ENCODE assay signal across 21 mouse cellular contexts in the genomic region with DNA sequence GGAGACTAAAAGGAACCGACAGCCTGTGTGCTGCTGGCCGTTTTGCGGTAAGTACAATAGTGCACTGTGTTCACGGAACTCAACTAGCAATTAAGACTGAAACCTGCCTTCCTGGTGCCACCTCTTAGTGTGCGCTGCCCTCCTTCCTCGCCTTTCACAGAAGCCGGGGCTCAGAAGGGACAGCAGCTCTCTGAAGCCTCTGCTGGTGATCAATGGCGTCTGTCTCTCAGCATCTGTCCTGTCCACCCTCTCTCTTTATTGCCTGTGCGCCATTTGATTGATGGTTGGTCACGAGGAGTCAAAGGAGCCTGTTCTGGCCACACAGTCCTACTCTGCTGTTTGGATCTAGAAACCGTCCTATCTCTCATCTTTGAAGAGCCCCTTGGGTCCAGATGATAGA.
DNase-seq lines count a peak whose midpoint lies in the region; ATAC-seq and TF ChIP-seq lines count a peak whose summit lies in the region.
"Had no signal": no experiment of that assay in that cellular context is flagged by ENCODE, and none has a peak within 500 bp of the region (broad histone marks: within the 10 kb centered on the region; RNA-seq: fewer than 3 reads in every experiment).

No protein-coding gene starts in this region.

- no peak overlapping the region for H3K27ac ChIP-seq in kidney, embryonic 14.5 days (ENCODE audit: low read depth, low read length)
- no peak overlapping the region for H3K27ac ChIP-seq in hindbrain, postnatal 0 days
- no peak overlapping the region for H3K27ac ChIP-seq in midbrain, embryonic 16.5 days (ENCODE audit: low read length)
- H3K27ac ChIP-seq: embryonic facial prominence, embryonic 15.5 days; heart, embryonic 15.5 days; liver, embryonic 12.5 days; midbrain, embryonic 10.5 days; stomach, postnatal 0 days had no signal

- WGBS in kidney, embryonic 14.5 days, result 38% methylated on average over 11 of the region's 11 CpGs
- WGBS in hindbrain, postnatal 0 days, result 71% methylated on average over 11 of the region's 11 CpGs
- 86% methylated on average over 11 of the region's 11 CpGs for WGBS in midbrain, embryonic 16.5 days

- peaks cover 11% of the 10 kb centered on the region; the same call in 1 of the 2 replicates for H3K4me1 ChIP-seq in kidney, embryonic 14.5 days (ENCODE audit: control insufficient read depth, insufficient read depth, low read length)
- H3K4me1 ChIP-seq in hindbrain, postnatal 0 days (ENCODE audit: insufficient read depth, low read length), result no peaks in the 10 kb centered on the region
- no peaks in the 10 kb centered on the region for H3K4me1 ChIP-seq in midbrain, embryonic 16.5 days (ENCODE audit: control insufficient read depth, insufficient read depth, low read length)
- H3K4me1 ChIP-seq: heart, embryonic 15.5 days; liver, embryonic 12.5 days had no signal

- DNase-seq in kidney, postnatal 25 days, result no peak
- no peak for DNase-seq in hindbrain, postnatal 0 days (ENCODE audit: low spot score)
- DNase-seq in naive thymus-derived CD4-positive, alpha-beta T cell, adult 2 months (ENCODE audit: low read depth), result peak; percentile 9
- no peak for DNase-seq in T-cell, adult 2 months (ENCODE audit: low spot score)
- no peak for DNase-seq in thymus, postnatal 25 days
- DNase-seq: adrenal gland, postnatal 10 days; cerebellum, adult 9-10 months; gastrocnemius, postnatal 36 days; kidney, adult 11 months; kidney, postnatal 14 days; left cerebral cortex, postnatal 4 days; lung, embryonic 14.5 days; lung, postnatal 4 days had no signal

- no peak overlapping the region for H3K4me2 ChIP-seq in kidney, embryonic 14.5 days (replicated peaks; ENCODE audit: low read depth, low read length)
- no peak overlapping the region for H3K4me2 ChIP-seq in hindbrain, postnatal 0 days (ENCODE audit: low read depth, low read length)
- no peak overlapping the region for H3K4me2 ChIP-seq in midbrain, embryonic 16.5 days (ENCODE audit: low read length)
- H3K4me2 ChIP-seq: embryonic facial prominence, embryonic 15.5 days; heart, embryonic 15.5 days; liver, embryonic 12.5 days; lung, embryonic 14.5 days had no signal

- no peaks in the 10 kb centered on the region for H3K27me3 ChIP-seq in kidney, embryonic 14.5 days (ENCODE audit: control insufficient read depth, insufficient read depth, low read length)
- no peaks in the 10 kb centered on the region for H3K27me3 ChIP-seq in hindbrain, postnatal 0 days (ENCODE audit: insufficient read depth, low read length)
- H3K27me3 ChIP-seq in midbrain, embryonic 16.5 days (ENCODE audit: control insufficient read depth, insufficient read depth, low read depth, low read length), result no peaks in the 10 kb centered on the region
- H3K27me3 ChIP-seq: embryonic facial prominence, embryonic 15.5 days; heart, embryonic 15.5 days; liver, embryonic 12.5 days had no signal

- no peaks in the 10 kb centered on the region for H3K36me3 ChIP-seq in kidney, embryonic 14.5 days (ENCODE audit: control insufficient read depth, insufficient read depth, low read length)
- no peaks in the 10 kb centered on the region for H3K36me3 ChIP-seq in hindbrain, postnatal 0 days (ENCODE audit: insufficient read depth, low read length)
- H3K36me3 ChIP-seq in midbrain, embryonic 16.5 days (ENCODE audit: control insufficient read depth, insufficient read depth, low read length), result no peaks in the 10 kb centered on the region
- H3K36me3 ChIP-seq: embryonic facial prominence, embryonic 15.5 days; heart, embryonic 15.5 days; liver, embryonic 12.5 days; midbrain, embryonic 10.5 days had no signal

- H3K9me3 ChIP-seq in kidney, embryonic 14.5 days (ENCODE audit: control insufficient read depth, low read length), result no peaks in the 10 kb centered on the region
- H3K9me3 ChIP-seq in hindbrain, postnatal 0 days (ENCODE audit: low read length), result no peaks in the 10 kb centered on the region
- no peaks in the 10 kb centered on the region for H3K9me3 ChIP-seq in midbrain, embryonic 16.5 days (replicated peaks; ENCODE audit: control insufficient read depth, low read length, poor library complexity, severe bottlenecking)
- H3K9me3 ChIP-seq: embryonic facial prominence, embryonic 15.5 days; heart, embryonic 15.5 days; liver, embryonic 12.5 days; midbrain, embryonic 10.5 days had no signal

- no peak overlapping the region for H3K4me3 ChIP-seq in kidney, embryonic 14.5 days (ENCODE audit: low read length)
- H3K4me3 ChIP-seq in hindbrain, postnatal 0 days (ENCODE audit: low read length), result no peak overlapping the region
- H3K4me3 ChIP-seq in midbrain, embryonic 16.5 days (ENCODE audit: low read depth, low read length), result no peak overlapping the region
- H3K4me3 ChIP-seq: embryonic facial prominence, embryonic 15.5 days; heart, embryonic 15.5 days; liver, embryonic 12.5 days; midbrain, embryonic 10.5 days had no signal

- TF ChIP-seq CTCF in hindbrain, postnatal 0 days (IDR thresholded peaks at IDR 0.05; ENCODE audit: low read depth), result no peak

- no peak overlapping the region for H3K9ac ChIP-seq in kidney, embryonic 14.5 days (ENCODE audit: low read depth, low read length)
- no peak overlapping the region for H3K9ac ChIP-seq in hindbrain, postnatal 0 days (replicated peaks; ENCODE audit: low read length)
- H3K9ac ChIP-seq in midbrain, embryonic 16.5 days (ENCODE audit: low read depth, low read length), result no peak overlapping the region
- H3K9ac ChIP-seq: embryonic facial prominence, embryonic 15.5 days; heart, embryonic 15.5 days; liver, embryonic 12.5 days; lung, embryonic 14.5 days had no signal

- ATAC-seq in kidney, embryonic 14.5 days (ENCODE audit: low FRiP score, low TSS enrichment), result peak; percentile 37
- ATAC-seq in activated CD4-positive, CD25-positive, alpha-beta regulatory T cell, adult 4 months, result peak; percentile 22
- ATAC-seq in hindbrain, postnatal 0 days, result 0 out of 2 replicates have a peak, but pooled peaks have one; percentile 32
- no peak for ATAC-seq in midbrain, embryonic 16.5 days
- ATAC-seq: liver, embryonic 12.5 days had no signal
